Mouse (Mus musculus): Measurements from ENCODE around the gene Cdk7.

Cdk7 gene

GRCm38 (mm10) chr13:100730861-100731176 lies at the start of gene Cdk7:
Gene Cdk7, minus strand, starts transcription at chr13:100730939.
- in situ Hi-C loops (cut with MboI; ENCODE audit: unreplicated experiment in 2 of 2): loop anchor here (5.0 to 10.0 kb wide), 2 partner anchors 51 to 104 kb away; partner anchors contain the start of gene Slc30a5 (in 1 of the 2)

GRCm38 (mm10) chr13:100777491-100777890 lies 46.8 kb upstream of the Cdk7 start:
- in situ Hi-C loops (cut with MboI; ENCODE audit: unreplicated experiment in 2 of 2): no loop called here

GRCm38 (mm10) chr13:100776710-100777109 lies 46.0 kb upstream of the Cdk7 start:
- in situ Hi-C loops (cut with MboI; ENCODE audit: unreplicated experiment in 2 of 2): no loop called here

GRCm38 (mm10) chr13:100776056-100776419 lies 45.3 kb upstream of the Cdk7 start:
- in situ Hi-C loops (cut with MboI; ENCODE audit: unreplicated experiment in 2 of 2): no loop called here

DNA sequence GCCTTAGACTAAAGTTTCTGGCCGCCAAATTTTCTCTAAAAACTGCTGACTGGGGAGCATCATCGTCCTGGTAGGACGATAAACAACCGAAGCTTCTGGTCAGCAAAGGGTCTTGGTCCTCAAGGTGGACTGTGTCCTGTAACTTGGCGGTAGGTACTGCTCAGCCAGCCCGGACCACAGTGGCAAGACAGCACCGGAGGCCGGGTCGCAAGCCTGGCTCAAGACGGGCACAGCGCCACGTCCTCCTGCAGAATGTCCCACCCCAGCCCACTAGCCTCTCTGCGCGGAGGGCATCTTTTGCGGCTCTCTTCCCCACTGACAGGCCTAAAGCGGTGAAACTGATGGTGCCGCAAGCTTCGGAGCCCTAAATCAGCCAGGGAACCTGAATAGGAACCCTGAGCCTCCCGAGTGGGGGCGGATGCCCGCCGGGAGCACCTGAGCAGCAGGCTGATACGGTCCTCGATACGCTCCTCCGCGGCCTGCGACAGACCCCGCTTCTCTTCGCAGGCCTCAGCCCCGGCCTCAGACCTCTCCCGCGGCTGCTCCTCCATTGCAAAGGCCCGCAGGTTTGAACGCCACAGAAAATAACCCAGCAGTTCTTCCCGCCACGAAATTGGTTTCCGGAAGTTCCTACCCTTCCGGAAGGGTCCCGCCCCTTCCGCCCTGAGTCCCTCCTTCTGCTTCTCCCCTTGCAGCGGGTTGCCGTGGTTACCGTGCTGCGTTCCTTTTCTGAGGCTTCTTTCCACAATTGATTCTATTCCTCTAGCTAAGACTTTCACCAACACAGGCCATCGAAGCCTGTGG lies 44.7 kb upstream of the Cdk7 start, which contains the start of gene Cenph:
Cenph (minus strand) TSS at position 648 of the 804 bp plus-strand sequence.
- in situ Hi-C loops (cut with MboI; ENCODE audit: unreplicated experiment in 2 of 2): no loop called here

DNA sequence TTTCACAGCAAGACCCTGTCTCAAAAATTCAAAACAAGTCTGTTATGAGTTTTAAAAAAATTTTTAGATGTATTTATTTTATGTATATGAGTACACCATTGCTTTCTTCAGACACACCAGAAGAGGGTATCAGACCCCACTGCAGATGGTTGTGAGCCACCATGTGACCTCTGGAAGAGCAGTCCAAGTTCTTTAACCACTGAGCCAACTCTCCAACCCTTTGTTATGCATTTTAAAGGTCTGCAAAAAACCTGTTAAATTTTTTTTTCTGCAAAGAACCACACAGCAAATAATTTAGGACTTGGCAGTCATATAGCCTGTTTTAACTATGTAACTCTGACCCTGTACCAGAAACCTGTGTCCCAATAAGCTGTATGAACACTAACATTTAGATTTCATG lies 44.0 kb upstream of the Cdk7 start:
- in situ Hi-C loops (cut with MboI; ENCODE audit: unreplicated experiment in 2 of 2): no loop called here

GRCm38 (mm10) chr13:100755329-100755728 lies 24.6 kb upstream of the Cdk7 start:
- in situ Hi-C loops (cut with MboI; ENCODE audit: unreplicated experiment in 2 of 2): no loop called here

GRCm38 (mm10) chr13:100754186-100754585 lies 23.4 kb upstream of the Cdk7 start:
- in situ Hi-C loops (cut with MboI; ENCODE audit: unreplicated experiment in 2 of 2): no loop called here

DNA sequence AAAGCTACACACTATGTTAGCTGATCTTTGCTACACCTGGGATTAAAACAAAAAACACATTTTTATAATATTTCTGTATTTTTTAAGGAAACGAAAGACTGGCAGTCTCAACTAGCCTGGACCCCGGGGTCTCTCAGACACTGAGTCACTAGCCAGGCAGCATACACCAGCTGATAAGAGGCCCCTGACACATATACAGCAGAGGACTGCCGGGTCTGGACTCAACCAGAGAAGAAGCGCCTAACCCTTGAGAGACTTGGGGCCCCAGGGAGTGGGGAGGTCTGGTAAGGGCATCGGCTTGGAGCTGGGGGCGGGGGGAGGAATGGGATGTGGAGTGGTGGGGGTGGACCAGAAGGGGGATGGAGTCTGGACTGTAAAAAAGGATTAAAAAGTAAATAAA lies 22.3 kb upstream of the Cdk7 start:
- in situ Hi-C loops (cut with MboI; ENCODE audit: unreplicated experiment in 2 of 2): no loop called here

DNA sequence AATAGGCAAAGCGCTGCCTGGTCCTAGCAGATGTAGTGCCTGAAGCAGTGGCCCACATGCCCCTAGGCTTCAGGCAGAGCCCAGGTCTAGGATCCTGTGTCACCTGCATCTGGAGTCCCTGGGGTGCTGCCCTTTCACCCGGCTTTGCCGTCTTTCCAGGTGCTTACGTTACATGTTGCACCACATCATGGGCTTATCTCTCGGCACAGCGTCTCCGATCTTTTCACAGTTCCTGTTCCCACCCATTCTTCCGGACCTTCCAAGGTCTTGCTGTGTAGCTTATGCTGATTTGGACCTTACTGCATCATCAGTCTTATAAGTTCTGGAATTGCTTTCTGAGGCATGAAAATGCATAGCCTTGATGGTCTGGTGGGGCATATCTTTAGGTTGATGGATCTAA lies 21.8 kb upstream of the Cdk7 start:
- in situ Hi-C loops (cut with MboI; ENCODE audit: unreplicated experiment in 2 of 2): no loop called here

DNA sequence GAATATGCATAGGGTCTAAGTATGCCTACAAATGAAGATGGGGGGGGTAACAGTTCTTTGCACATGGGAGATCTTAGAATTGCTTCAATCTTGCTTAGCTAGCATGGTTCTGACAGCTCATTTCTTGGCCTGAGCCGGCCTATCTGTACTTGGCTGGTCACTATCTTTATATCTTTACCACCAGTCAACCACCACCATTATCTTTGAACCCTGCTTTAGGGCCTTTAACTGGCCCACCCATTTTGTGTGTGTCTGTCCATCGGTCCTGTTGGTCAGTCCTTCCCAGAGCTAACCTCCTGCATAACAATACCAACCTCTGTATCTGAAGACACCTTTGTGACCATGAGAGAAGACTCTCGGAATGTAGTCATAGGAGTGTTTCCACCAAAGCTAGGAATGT lies 20.7 kb upstream of the Cdk7 start:
- in situ Hi-C loops (cut with MboI; ENCODE audit: unreplicated experiment in 2 of 2): no loop called here

- in situ Hi-C loops (cut with MboI; ENCODE audit: unreplicated experiment in 2 of 2): no loop called here
These were observed 20.1 kb upstream of the Cdk7 start for GRCm38 (mm10) chr13:100750799-100751198.

GRCm38 (mm10) chr13:100748638-100749037 lies 17.9 kb upstream of the Cdk7 start:
- in situ Hi-C loops (cut with MboI; ENCODE audit: unreplicated experiment in 2 of 2): no loop called here

- in situ Hi-C loops (cut with MboI; ENCODE audit: unreplicated experiment in 2 of 2): no loop called here
These were observed 15.4 kb upstream of the Cdk7 start for GRCm38 (mm10) chr13:100746090-100746489.

GRCm38 (mm10) chr13:100744036-100744744 lies 13.5 kb upstream of the Cdk7 start, which contains the start of gene Mrps36:
Gene Mrps36, minus strand, starts transcription at chr13:100744659.
- in situ Hi-C loops (cut with MboI; ENCODE audit: unreplicated experiment in 2 of 2): loop anchor here in 1 of 2 experiments (5.0 kb wide), 1 partner anchor 83 kb away; no protein-coding TSS in a partner anchor

- in situ Hi-C loops (cut with MboI; ENCODE audit: unreplicated experiment in 2 of 2): loop anchor here in 1 of 2 experiments (5.0 kb wide), 1 partner anchor 84 kb away; no protein-coding TSS in a partner anchor
These were observed 12.8 kb upstream of the Cdk7 start for GRCm38 (mm10) chr13:100743346-100744035.

- in situ Hi-C loops (cut with MboI; ENCODE audit: unreplicated experiment in 2 of 2): loop anchor here in 1 of 2 experiments (5.0 kb wide), 1 partner anchor 84 kb away; no protein-coding TSS in a partner anchor
These were observed 12.1 kb upstream of the Cdk7 start for GRCm38 (mm10) chr13:100742831-100743230.

DNA sequence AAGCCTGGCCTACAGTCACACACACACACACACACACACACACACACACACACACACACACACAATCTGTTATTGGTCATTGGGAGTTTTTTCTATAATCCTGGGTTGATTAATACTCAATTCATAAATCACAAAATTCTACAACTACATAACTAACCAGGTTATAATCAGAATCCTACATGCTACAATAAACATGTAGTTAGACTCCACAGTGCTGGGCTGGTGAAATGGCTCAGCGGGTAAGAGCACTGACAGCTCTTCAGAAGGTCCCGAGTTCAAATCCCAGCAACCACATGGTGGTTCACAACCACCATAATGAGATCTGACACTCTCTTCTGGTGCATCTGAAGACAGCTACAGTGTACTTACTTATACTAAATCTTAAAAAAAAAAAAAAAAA lies 2.0 kb upstream of the Cdk7 start:
- in situ Hi-C loops (cut with MboI; ENCODE audit: unreplicated experiment in 2 of 2): loop anchor here (5.0 to 10.0 kb wide), 2 partner anchors 50 to 102 kb away; partner anchors contain the start of gene Slc30a5 (in 1 of the 2)

GRCm38 (mm10) chr13:100731462-100732046 lies 815 bp upstream of the Cdk7 start:
- in situ Hi-C loops (cut with MboI; ENCODE audit: unreplicated experiment in 2 of 2): loop anchor here (5.0 to 10.0 kb wide), 2 partner anchors 51 to 103 kb away; partner anchors contain the start of gene Slc30a5 (in 1 of the 2)

DNA sequence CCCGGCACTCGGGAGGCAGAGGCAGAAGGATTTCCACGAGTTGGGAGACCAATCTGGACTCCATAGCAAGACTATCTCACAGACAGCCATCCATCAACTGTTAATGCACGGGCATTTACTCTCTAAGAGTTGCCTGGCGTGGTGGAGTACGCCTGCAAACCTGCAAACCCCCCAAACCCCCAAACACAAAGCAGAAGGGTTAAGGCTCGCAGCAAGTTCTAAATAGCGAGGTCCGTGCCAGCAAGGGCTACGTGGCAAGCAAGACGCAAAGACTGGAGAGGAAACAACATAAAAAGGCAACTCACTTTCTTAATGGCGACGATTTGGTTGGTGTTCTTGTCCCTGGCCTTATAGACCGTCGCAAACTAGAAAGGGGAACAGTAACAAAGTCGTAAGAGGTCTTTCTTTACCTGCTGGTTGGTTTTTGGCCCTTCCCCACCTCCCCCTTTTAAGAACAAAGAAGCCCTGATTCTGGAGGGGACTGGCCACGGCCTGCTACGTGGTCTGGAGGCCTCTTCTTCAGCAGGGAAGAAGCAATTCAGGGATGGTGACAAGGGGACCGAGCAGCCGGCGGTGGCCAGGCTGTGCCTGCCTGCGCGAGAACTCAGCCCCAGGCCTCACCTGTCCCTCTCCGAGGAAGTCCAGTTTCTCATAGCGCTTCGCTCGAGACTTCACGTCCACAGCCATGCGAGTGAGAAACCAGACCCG lies 432 bp downstream of the Cdk7 start:
- in situ Hi-C loops (cut with MboI; ENCODE audit: unreplicated experiment in 2 of 2): loop anchor here (5.0 to 10.0 kb wide), 2 partner anchors 52 to 104 kb away; partner anchors contain the start of gene Slc30a5 (in 1 of the 2)
